Mouse (Mus musculus): Measurements from ENCODE around the gene Mmp21.
"Not testable (repeated sequence)": the region's sequence is repeated elsewhere in the genome, so short reads cannot be mapped to it uniquely, and the experiment has no call there.

The Mmp21 gene

GRCm38 (mm10) chr7:133679961-133680360 is at the start of gene Mmp21:
Mmp21 (minus strand) TSS chr7:133680061.
- DNase-seq (ENCODE audit: low spot score): no peak

GRCm38 (mm10) chr7:133729351-133729750 is 49.5 kb upstream of the Mmp21 start:
- DNase-seq (ENCODE audit: low spot score): no peak

- no peak for DNase-seq (ENCODE audit: low spot score)
Measured at GRCm38 (mm10) chr7:133727027-133727426, 47.2 kb upstream of the Mmp21 start.

DNA sequence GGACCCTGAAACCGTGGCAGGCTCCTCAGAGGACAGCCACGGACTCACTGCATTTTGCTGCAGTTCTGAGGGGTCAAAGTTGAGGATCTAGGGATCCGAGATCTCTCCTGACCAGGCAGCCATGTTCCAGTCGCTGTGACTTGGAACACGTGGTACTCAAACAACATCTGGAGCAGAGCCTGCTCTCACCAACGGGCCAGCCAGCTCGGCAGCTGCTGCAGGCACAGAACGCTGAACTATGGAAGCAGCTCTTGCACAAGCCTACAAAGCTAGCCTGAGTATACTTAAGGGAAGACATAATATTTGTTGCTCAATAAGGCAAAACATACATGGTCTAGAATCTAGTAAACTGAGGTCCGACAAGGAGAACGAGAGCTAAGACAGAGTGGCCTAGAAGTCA is 45.7 kb upstream of the Mmp21 start:
- DNase-seq (ENCODE audit: low spot score): no peak

DNA sequence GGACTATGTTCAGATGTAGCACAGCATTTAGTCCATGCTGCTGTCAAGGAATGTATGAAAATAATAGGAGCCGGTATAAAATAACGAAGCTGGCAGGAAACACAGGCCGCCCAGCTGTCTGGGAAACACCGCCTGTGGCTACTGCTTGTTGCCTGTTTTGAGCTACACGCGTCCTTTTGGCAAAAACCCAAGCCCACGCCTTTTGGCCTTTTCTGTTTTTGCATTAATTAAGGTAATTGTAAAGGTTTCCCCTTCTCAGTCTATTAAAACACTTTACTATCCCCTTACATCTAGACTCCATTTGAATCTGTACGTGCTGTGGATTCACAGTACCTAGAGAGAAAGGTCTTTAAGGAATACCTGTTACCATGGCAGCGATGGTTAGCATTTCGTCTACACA is 45.0 kb upstream of the Mmp21 start:
- no peak for DNase-seq (ENCODE audit: low spot score)

DNA sequence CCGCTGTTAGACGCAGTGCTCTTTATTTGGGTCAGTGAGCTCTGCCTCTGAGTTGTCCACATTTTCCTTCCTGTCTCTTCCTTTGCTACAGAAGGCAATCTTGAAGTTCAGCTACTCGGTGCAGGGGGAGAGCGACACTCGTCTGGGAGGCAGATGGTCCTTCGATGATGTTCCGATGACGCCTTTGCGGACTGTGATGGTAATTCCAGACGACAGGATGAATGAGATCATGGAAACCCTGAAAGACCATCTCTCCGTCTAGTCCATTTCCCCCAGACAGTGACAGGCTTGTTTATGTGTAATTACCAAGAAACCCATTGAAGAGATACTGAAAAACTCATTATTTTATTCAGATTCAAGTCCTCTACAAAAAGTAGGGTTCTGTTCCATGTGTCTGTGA is 40.8 kb upstream of the Mmp21 start:
- no peak for DNase-seq (ENCODE audit: low spot score)

- no peak for DNase-seq (ENCODE audit: low spot score)
Measured at GRCm38 (mm10) chr7:133718580-133718979, 38.7 kb upstream of the Mmp21 start.

- DNase-seq (ENCODE audit: low spot score): no peak
Measured at GRCm38 (mm10) chr7:133715387-133715786, 35.5 kb upstream of the Mmp21 start.

DNA sequence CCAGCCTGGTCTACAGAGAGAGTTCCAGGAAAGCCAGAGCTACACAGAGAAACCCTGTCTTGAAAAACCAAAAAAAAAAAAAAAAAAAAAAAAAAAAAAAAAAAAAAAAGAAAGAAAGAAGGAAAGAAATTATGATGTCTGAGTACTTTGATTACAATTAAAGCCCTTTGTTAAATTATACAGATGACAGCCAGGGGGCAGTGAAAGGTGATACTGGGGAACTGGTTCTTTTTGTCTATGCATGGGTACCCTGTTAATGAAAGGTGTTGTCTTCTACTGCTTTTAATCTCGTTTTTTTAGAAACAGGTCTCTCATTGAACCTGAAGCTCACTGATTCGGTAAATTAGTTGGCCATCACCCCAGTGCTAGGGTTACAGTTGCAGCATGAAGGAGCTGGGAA is 27.4 kb upstream of the Mmp21 start:
- no peak for DNase-seq (ENCODE audit: low spot score)

DNA sequence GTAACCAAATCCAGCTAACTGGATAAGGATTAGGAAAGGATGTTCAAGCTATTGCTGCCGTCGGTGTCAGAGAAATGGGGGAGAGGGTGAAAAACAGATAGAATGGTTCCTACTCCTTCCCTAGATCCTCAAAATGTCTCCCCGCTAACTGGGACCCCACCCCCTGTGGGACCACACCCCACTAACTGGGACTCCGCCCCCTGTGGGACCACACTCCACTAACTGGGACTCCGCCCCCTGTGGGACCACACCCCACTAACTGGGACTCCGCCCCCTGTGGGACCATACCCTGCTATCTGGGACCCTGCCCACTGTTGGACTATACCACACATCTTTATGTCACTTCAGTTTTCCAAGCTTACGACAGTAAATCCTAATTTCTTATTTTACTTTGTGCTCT is 24.0 kb upstream of the Mmp21 start:
- no peak for DNase-seq (ENCODE audit: low spot score)

- no peak for DNase-seq (ENCODE audit: low spot score)
Measured at GRCm38 (mm10) chr7:133702333-133702732, 22.5 kb upstream of the Mmp21 start.

DNA sequence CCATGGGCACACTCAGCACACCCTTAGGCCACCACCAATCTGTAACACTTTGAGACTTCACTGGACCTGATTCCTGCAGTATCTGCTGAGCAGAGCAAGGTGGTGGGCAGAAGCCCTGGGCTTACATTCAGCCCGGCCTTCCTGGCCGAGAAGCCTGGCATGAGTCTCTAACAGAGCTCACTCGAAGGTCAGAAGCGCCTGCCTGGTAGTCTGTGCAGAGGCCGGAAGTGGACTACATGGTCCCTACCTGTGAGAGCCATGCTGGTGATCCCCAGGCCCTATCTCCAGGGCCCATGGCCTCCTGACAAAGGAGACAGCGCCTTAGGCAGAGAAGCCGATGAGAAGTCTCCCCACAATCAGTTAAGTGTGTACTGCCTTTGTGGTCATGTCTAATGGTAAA is 21.5 kb upstream of the Mmp21 start:
- no peak for DNase-seq (ENCODE audit: low spot score)

GRCm38 (mm10) chr7:133699885-133700284 is 20.0 kb upstream of the Mmp21 start:
- DNase-seq (ENCODE audit: low spot score): no peak

GRCm38 (mm10) chr7:133698021-133698709 is 18.3 kb upstream of the Mmp21 start:
- no peak for DNase-seq (ENCODE audit: low spot score)

DNA sequence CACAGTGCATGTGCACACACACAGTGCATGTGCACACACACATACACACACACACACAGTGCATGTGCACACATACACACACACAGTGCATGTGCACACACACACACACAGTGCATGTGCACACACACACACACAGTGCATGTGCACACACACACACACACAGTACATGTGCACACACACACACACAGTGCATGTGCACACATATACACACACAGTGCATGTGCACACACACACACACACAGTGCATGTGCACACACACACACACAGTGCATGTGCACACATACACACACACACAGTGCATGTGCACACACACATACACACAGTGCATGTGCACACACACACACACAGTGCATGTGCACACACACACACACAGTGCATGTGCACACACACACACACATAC is 5.8 kb upstream of the Mmp21 start:
- DNase-seq (ENCODE audit: low spot score): not testable (repeated sequence)

DNA sequence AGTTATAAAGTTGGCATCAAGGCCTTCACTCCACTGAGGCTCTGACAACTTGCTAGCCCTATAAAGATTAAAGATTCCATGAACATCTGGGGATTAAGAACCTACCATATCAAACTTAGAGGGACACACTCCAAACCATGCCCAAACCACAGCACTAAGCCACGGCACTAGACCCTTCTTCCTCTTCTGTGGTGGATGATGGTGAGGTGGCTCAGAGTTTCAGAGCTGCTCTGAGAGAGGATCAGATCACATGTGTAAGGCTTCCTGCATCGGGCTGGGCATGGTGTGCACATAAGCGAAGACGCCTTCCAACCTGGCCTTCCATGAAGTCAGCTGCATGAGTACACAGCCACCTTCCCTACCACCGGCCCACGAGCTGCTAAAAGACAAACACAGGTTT is 4.8 kb upstream of the Mmp21 start:
- DNase-seq (ENCODE audit: low spot score): no peak

DNA sequence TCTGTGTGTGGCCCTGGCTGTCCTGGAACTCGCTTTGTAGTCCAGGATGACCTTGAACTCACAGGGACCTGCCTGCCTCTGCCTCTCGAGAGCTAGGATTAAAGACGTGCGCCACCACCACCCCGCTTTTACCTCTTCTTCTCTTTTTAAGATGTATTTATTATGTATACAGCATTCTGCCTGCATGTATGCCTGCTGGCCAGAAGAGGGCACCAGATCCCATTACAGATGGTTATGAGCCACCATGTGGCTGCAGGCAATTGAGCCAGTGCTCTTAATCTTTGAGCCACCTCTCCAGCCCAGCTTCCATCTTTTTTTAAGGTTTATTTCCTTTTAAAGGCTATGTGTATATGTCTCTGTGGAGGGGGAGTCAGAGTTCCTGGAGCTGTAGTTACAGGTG is 4.2 kb upstream of the Mmp21 start:
- DNase-seq (ENCODE audit: low spot score): no peak

DNA sequence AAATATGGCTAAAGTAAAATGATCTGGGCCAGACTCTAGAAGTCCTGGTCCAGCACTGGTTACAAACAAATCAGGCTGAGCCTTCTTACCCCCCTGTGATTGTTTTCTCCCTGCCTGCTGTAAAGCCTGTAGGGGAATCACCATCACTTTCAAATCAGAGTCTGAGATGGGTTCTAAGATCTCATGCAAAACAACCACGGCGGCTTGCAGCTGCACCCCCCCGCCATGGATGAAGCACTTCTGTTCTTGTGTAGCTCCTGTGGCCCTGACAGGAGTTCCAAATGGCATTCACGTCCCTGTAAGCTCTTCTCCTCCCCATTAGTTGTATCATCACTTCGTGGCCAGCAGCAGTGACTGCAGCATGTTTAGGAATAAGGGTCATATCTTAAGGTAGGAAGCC is 3.8 kb upstream of the Mmp21 start:
- DNase-seq (ENCODE audit: low spot score): no peak

GRCm38 (mm10) chr7:133679439-133679838 is 422 bp downstream of the Mmp21 start:
- DNase-seq (ENCODE audit: low spot score): no peak

GRCm38 (mm10) chr7:133678716-133679115 is 1.1 kb downstream of the Mmp21 start:
- no peak for DNase-seq (ENCODE audit: low spot score)

DNA sequence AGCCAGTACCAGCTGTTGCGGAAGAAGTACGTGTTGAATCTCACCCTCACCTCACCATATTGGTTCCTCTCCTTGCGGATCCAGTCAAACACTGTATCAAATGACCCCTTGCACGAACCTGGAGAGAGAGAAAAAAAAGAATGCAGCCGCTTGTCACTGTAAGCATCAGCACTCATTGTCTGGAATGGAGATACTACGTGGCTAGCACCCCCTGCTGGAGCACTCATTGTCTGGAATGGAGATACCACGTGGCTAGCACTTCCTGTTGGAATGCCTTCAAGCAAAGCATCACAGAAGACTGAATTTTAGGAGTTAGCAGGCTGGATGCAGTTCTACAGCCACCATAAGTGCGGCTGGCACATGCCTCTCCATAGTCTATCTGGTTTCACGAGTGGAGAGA is 3.9 kb downstream of the Mmp21 start:
- no peak for DNase-seq (ENCODE audit: low spot score)

DNA sequence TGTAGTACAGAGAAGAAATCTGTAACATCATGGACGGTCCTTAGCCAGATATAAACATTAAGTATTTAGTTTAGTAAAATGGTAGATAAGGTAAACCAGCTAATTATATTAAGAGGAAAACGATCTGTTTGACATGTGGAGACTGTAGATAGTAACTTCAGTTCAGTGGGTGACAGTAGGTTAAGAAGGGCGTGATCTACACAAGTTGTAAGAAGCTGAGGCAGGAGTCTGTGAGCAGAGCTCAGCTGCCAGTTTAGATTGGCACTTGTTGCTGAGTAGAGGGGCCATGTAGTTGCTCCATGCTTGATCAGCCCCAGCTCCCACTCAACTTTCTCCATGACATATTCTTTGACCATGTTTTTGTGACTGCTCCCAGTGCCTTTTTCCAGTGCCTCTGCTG is 9.0 kb downstream of the Mmp21 start:
- no peak for DNase-seq (ENCODE audit: low spot score)

- no peak for DNase-seq (ENCODE audit: low spot score)
Measured at GRCm38 (mm10) chr7:133669946-133670345, 9.9 kb downstream of the Mmp21 start.

DNA sequence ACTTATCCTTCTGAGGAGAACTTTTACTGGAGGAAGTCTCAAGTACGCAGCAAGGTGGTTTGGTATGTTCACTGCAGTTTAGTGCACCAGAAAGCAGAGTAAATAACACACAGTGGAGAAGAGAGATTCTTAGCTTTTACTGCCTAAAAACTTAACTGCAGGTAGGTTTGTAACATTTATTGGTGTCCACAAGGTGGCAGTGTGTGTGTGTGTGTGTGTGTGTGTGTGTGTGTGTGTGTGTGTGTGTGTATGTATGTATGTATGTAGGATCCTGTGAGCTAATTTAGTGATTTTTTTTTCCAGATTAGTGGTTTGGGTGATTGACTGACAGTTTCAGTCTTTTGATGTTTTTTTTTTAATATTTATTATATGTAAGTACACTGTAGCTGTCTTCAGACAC is 10.8 kb downstream of the Mmp21 start:
- no peak for DNase-seq (ENCODE audit: low spot score)

DNA sequence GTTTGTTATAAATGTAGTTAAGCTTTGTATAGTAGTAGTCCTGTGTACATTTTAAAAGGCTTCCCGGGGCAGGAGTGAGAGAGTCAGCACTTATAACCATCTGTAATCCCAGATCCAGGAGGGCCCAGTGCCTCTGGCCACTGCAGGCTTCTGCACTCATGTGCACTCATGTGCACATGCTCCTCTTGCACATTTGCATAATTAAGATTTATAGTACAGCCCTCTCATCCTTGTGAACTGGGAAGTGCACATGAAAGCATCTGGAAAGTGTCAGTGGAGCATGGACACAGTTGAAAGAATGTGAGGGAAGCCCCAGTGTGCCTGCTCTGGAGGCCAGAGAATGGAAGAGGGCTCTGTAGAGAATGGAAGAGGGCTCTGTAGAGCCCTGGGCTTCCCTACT is 17.4 kb downstream of the Mmp21 start:
- no peak for DNase-seq (ENCODE audit: low spot score)

Measured in ovary, postnatal 14 days (tissue).